Mouse (Mus musculus) lung, postnatal 10 days (tissue): Measurements from ENCODE around the gene Nrn1.

ENCODE experiments used
- DNase-seq: peaks from one replicate; pipeline ENCODE4 v3.0.0; 2021

Nrn1 gene

GRCm38 (mm10) chr13:36734731-36735571 lies at the start of gene Nrn1:
Gene Nrn1 (minus strand): TSS chr13:36735131.
- no peak for DNase-seq

- no peak for DNase-seq
Observed at GRCm38 (mm10) chr13:36779626-36780025, 44.7 kb upstream of the Nrn1 start.

- no peak for DNase-seq
Observed at GRCm38 (mm10) chr13:36766801-36767200, 31.9 kb upstream of the Nrn1 start.

GRCm38 (mm10) chr13:36751861-36752260 lies 16.9 kb upstream of the Nrn1 start:
- DNase-seq, result no peak

GRCm38 (mm10) chr13:36750056-36750455 lies 15.1 kb upstream of the Nrn1 start:
- DNase-seq, result no peak

GRCm38 (mm10) chr13:36736619-36736996 lies 1.7 kb upstream of the Nrn1 start:
- no peak for DNase-seq

- DNase-seq, result peak; percentile 31
Observed at GRCm38 (mm10) chr13:36735901-36736618, 1.1 kb upstream of the Nrn1 start.

GRCm38 (mm10) chr13:36733989-36734690 lies 791 bp downstream of the Nrn1 start:
- no peak for DNase-seq

- DNase-seq, result no peak
Observed at GRCm38 (mm10) chr13:36733566-36733965, 1.4 kb downstream of the Nrn1 start.

- DNase-seq, result no peak
Observed at GRCm38 (mm10) chr13:36732891-36733490, 1.9 kb downstream of the Nrn1 start.

- DNase-seq, result no peak
Observed at GRCm38 (mm10) chr13:36731931-36732461, 2.9 kb downstream of the Nrn1 start.

- no peak for DNase-seq
Observed at GRCm38 (mm10) chr13:36731016-36731930, 3.7 kb downstream of the Nrn1 start.

GRCm38 (mm10) chr13:36730341-36730761 lies 4.6 kb downstream of the Nrn1 start:
- DNase-seq, result no peak

GRCm38 (mm10) chr13:36729731-36730340 lies 5.1 kb downstream of the Nrn1 start:
- DNase-seq, result no peak

- no peak for DNase-seq
Observed at GRCm38 (mm10) chr13:36728509-36728908, 6.4 kb downstream of the Nrn1 start.

GRCm38 (mm10) chr13:36727779-36728470 lies 7.0 kb downstream of the Nrn1 start:
- no peak for DNase-seq

GRCm38 (mm10) chr13:36726951-36727778 lies 7.8 kb downstream of the Nrn1 start:
- DNase-seq, result no peak

GRCm38 (mm10) chr13:36726551-36726950 lies 8.4 kb downstream of the Nrn1 start:
- no peak for DNase-seq

- no peak for DNase-seq
Observed at GRCm38 (mm10) chr13:36725881-36726280, 9.1 kb downstream of the Nrn1 start.
